Mouse (Mus musculus) liver, embryonic 11.5 days (tissue): ENCODE data around the gene Cyp2c67. TPM values are rescaled to one million over a fixed set of nuclear protein-coding genes. Genes with fewer than 3 reads are reported as not detected.
"Not testable (repeated sequence)": the region's sequence is repeated elsewhere in the genome, so short reads cannot be mapped to it uniquely, and the experiment has no call there.

Experiments used
- ATAC-seq: fragments of 200-750 bp; cut with Nextera tagmentation; replicated peaks from 2 replicates; pipeline ENCODE4 v1.8.0; 2017; ENCODE audit warnings: moderate number of reproducible peaks, mild to moderate bottlenecking, moderate TSS enrichment, moderate library complexity; ENCODE audit not compliant: low FRiP score
- DNase-seq: peaks from one replicate; pipeline ENCODE4 v3.0.0-alpha.2; 2017; ENCODE audit warnings: low spot score
- H3K27ac ChIP-seq: fragments of 300-500 bp; sonication (generic); 2 replicates; pipeline ENCODE4 v1.5.1; 2014; ENCODE audit warnings: mild to moderate bottlenecking, low read depth, low read length, control low read depth
- H3K27me3 ChIP-seq: fragments of 300-500 bp; sonication (generic); replicated peaks from 2 replicates; pipeline ENCODE4 v1.6.1; 2014; ENCODE audit warnings: low read length, mixed read lengths; ENCODE audit not compliant: control insufficient read depth, insufficient read depth
- H3K36me3 ChIP-seq: fragments of 300-500 bp; sonication (generic); 2 replicates; pipeline ENCODE4 v1.6.1; 2014; ENCODE audit warnings: mild to moderate bottlenecking, low read length, moderate library complexity, mixed read lengths; ENCODE audit not compliant: control insufficient read depth, insufficient read depth
- H3K4me1 ChIP-seq: fragments of 300-500 bp; sonication (generic); replicated peaks from 2 replicates; pipeline ENCODE4 v1.6.1; 2014; ENCODE audit warnings: low read length, mixed read lengths; ENCODE audit not compliant: control insufficient read depth, insufficient read depth
- H3K4me2 ChIP-seq: fragments of 300-500 bp; sonication (generic); 2 replicates; pipeline ENCODE4 v1.6.1; 2014; ENCODE audit warnings: mild to moderate bottlenecking, control low read depth, moderate library complexity
- H3K4me3 ChIP-seq: fragments of 300-500 bp; sonication (generic); 2 replicates; pipeline ENCODE4 v1.5.1; 2014; ENCODE audit warnings: low read depth, low read length, control low read depth
- H3K9ac ChIP-seq: fragments of 300-500 bp; sonication (generic); 2 replicates; pipeline ENCODE4 v1.6.1; 2014; ENCODE audit warnings: low read depth, low read length, control low read depth
- H3K9me3 ChIP-seq: fragments of 300-500 bp; sonication (generic); 2 replicates; pipeline ENCODE4 v1.6.1; 2016; ENCODE audit warnings: low read length, inconsistent platforms, mixed read lengths; ENCODE audit not compliant: control insufficient read depth
- WGBS: fragments of 180-500 bp; shearing (Covaris S2); extraction: QIAGEN DNeasy Blood & Tissue Kit; methylation state at CpG from one replicate; pipeline ENCODE4 v1.1.7; 2014; 5-methylcytosine and 5-hydroxymethylcytosine counted together
- polyA plus RNA-seq: library from polyadenylated mRNA; unstranded; fragments of >200 nt; fragmentation: Nextera tagmentation; extraction: Ambion mirVana; gene quantifications from 2 replicates; pipeline ENCODE4 v1.2.1, GENCODE M21; 2014

The Cyp2c67 gene
- polyA plus RNA-seq = 0.29 and 0.49 TPM in 2 replicates

DNA sequence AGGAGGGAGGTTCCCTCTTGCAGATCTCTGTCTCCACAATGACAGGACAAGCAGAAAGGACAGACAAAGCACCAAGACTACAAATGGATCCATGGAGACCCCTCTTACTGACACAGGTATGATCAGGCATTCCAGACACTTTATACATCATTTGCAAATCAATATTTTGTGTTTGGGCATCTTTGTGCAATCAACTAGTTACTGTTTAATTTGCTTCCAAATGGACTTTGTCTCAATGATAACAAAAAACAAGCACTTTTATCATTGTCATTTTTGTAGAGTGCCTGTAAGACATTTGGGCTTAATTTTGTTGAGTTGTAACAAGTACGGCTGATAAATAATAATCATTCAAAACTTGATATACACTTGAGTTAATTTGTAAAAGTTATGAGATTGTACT, at the start of gene Cyp2c67:
Gene Cyp2c67 (minus strand): TSS at position 114 of the 400 bp plus-strand sequence.
- no peak within 1 kb of the TSS for H3K4me2 ChIP-seq
- 90% methylated on average over 1 of the region's 1 CpGs for WGBS
- ATAC-seq = no peak
- peaks cover 5% of the 10 kb centered on the region for H3K9me3 ChIP-seq
- no peak for DNase-seq
- no peaks in the 10 kb centered on the region for H3K36me3 ChIP-seq
- no peak within 1 kb of the TSS for H3K4me3 ChIP-seq
- no peak within 1 kb of the TSS for H3K27ac ChIP-seq
- no peaks in the 10 kb centered on the region for H3K4me1 ChIP-seq
- no peak within 1 kb of the TSS for H3K9ac ChIP-seq
- H3K27me3 ChIP-seq = no peaks in the 10 kb centered on the region

DNA sequence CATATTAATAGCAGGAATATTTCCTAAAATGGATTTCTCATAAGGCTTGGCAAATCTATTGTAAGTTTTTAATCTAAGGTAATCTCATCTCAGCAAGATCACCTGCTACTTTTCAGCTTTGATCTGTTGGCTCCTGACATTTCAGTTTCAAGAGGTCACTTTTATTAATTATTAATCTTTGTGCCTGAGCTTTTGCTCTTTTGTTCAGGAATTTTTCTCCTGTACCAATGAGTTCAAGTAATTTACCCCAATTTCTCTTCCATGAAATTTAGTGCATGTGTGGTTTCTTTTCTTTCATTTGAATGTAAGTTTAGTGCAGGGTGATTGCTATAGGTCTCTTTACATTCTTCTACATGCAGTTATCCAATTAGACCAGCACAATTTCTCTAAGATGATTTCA, 16.8 kb upstream of the Cyp2c67 start:
- H3K27ac ChIP-seq, H3K4me3 ChIP-seq, H3K9me3 ChIP-seq, DNase-seq, H3K4me1 ChIP-seq, H3K4me2 ChIP-seq, ATAC-seq, H3K27me3 ChIP-seq, H3K9ac ChIP-seq, H3K36me3 ChIP-seq: not testable (repeated sequence)

GRCm38 (mm10) chr19:39652381-39652780, 3.5 kb upstream of the Cyp2c67 start:
- Histone ChIP-seq H3K4me3 (no peak overlapping the region), H3K36me3 (no peaks in the 10 kb centered on the region), H3K27ac (no peak overlapping the region), H3K4me2 (no peak overlapping the region), H3K9ac (no peak overlapping the region), H3K4me1 (no peaks in the 10 kb centered on the region), H3K9me3 (peaks cover 3% of the 10 kb centered on the region), H3K27me3 (no peaks in the 10 kb centered on the region)
- ATAC-seq (no peak), DNase-seq (no peak)
- 49% methylated on average over 1 of the region's 1 CpGs for WGBS

DNA sequence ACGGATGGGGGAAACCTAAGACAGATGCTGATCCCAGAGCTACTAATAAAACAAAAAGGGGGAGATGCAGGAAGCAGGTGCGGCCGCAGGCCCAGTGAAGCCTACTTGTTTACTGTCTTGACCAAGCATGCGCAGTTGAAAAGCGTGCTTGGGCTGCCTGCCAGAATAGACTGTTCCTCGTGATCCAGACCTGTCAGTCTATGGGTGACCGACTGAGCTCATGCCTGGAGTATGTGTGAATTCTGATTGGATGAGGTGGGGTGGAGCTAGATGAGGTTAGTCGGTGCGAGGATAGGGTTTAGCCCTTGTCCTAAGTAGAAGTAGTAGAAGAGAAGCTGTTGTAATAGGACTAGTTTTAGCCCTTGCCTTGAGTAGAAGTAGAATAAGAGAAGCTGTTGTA, 1.3 kb downstream of the Cyp2c67 start:
- H3K27me3 ChIP-seq = no peaks in the 10 kb centered on the region
- H3K36me3 ChIP-seq = no peaks in the 10 kb centered on the region
- H3K27ac ChIP-seq = no peak overlapping the region
- no peak overlapping the region for H3K4me2 ChIP-seq
- no peak for DNase-seq
- H3K4me1 ChIP-seq = no peaks in the 10 kb centered on the region
- ATAC-seq = no peak
- 87% methylated on average over 9 of the region's 9 CpGs for WGBS
- H3K9ac ChIP-seq = no peak overlapping the region
- H3K9me3 ChIP-seq = peaks cover 5% of the 10 kb centered on the region
- no peak overlapping the region for H3K4me3 ChIP-seq

DNA sequence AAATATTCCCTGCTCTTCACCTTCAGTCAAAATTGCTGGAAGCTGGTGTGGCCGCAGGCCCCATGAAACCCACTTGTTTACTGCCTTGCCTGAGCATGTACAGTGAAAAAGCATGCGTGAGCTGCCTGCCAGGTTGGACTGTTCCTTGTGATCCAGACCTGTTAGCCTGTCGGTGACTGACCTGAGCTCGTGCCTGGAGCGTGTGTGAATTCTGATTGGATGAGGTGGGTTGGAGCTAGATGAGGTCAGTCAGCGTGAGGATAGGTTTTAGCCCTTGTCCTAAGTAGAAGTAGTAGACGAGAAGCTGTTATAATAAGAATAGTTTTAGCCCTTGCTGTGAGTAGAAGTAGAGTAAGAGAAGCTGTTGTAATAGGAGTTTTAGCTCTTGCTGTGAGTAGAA, 4.3 kb downstream of the Cyp2c67 start:
- not testable (repeated sequence) for H3K4me3 ChIP-seq, H3K9me3 ChIP-seq, H3K27ac ChIP-seq, H3K9ac ChIP-seq, DNase-seq, H3K4me1 ChIP-seq, ATAC-seq, H3K36me3 ChIP-seq, H3K27me3 ChIP-seq, H3K4me2 ChIP-seq
- WGBS = 83% methylated on average over 7 of the region's 7 CpGs

Other genes with a start within 250 kb of the Cyp2c67 start
- gene Cyp2c38, start 186.0 kb downstream of the Cyp2c67 start, polyA plus RNA-seq = not detected in 2 replicates
- gene Cyp2c39, start 138.2 kb downstream of the Cyp2c67 start, polyA plus RNA-seq = not detected in 2 replicates
- 47.2 and 49.0 TPM in 2 replicates for gene Cyp2c68, start 92.0 kb upstream of the Cyp2c67 start, polyA plus RNA-seq
- gene Cyp2c40, start 163.8 kb upstream of the Cyp2c67 start, polyA plus RNA-seq = not detected in 2 replicates
- gene Cyp2c69, start 237.7 kb upstream of the Cyp2c67 start, polyA plus RNA-seq = not detected in 2 replicates